Comparison of ENCODE assay signal across 23 mouse cellular contexts in genomic region chr12:78904499-78904898, GRCm38 (mm10). TPM values are rescaled to one million over a fixed set of nuclear protein-coding genes. Genes with fewer than 3 reads are reported as not detected.
DNase-seq lines count a peak whose midpoint lies in the region; ATAC-seq lines count a peak whose summit lies in the region.
"Had no signal": no experiment of that assay in that cellular context is flagged by ENCODE, and none has a peak within 500 bp of the region (broad histone marks: within the 10 kb centered on the region; RNA-seq: fewer than 3 reads in every experiment).

No protein-coding gene starts in this region.

- peak overlapping the region; percentile 46 for H3K4me2 ChIP-seq in liver, embryonic 11.5 days
- 0 out of 2 replicates have a peak overlapping the region, but pooled peaks have one; percentile 11 for H3K4me2 ChIP-seq in embryonic facial prominence, embryonic 15.5 days (replicated peaks)
- peak overlapping the region; percentile 81 for H3K4me2 ChIP-seq in liver, embryonic 13.5 days
- peak overlapping the region; percentile 9; the same call in 1 of the 2 replicates for H3K4me2 ChIP-seq in stomach, embryonic 16.5 days (ENCODE audit: low read depth, low read length)
- H3K4me2 ChIP-seq: forebrain, embryonic 15.5 days; heart, embryonic 15.5 days; hindbrain, embryonic 13.5 days; neural tube, embryonic 15.5 days had no signal

- no peak overlapping the region for H3K4me3 ChIP-seq in liver, embryonic 11.5 days (ENCODE audit: low read depth, low read length)
- no peak overlapping the region for H3K4me3 ChIP-seq in embryonic facial prominence, embryonic 15.5 days (replicated peaks)
- H3K4me3 ChIP-seq in liver, embryonic 13.5 days (replicated peaks): peak overlapping the region; percentile 76
- H3K4me3 ChIP-seq in stomach, embryonic 16.5 days (replicated peaks; ENCODE audit: low read length): no peak overlapping the region
- H3K4me3 ChIP-seq: forebrain, embryonic 15.5 days; heart, embryonic 15.5 days; hindbrain, embryonic 13.5 days; midbrain, embryonic 10.5 days; neural tube, embryonic 15.5 days had no signal

- no peak for ATAC-seq in liver, embryonic 11.5 days (replicated peaks; ENCODE audit: low FRiP score)
- ATAC-seq in embryonic facial prominence, embryonic 15.5 days (ENCODE audit: insufficient number of reproducible peaks, low FRiP score, low TSS enrichment, low read depth): no peak; the same call in 1 of the 2 replicates
- no peak for ATAC-seq in liver, embryonic 13.5 days (ENCODE audit: low read depth)
- no peak for ATAC-seq in stomach, embryonic 16.5 days (ENCODE audit: insufficient read depth, low FRiP score)
- ATAC-seq: forebrain, embryonic 15.5 days had no signal

- H3K36me3 ChIP-seq in liver, embryonic 11.5 days (ENCODE audit: control insufficient read depth, insufficient read depth, low read length): no peaks in the 10 kb centered on the region
- H3K36me3 ChIP-seq in embryonic facial prominence, embryonic 15.5 days: no peaks in the 10 kb centered on the region
- peaks cover 20% of the 10 kb centered on the region for H3K36me3 ChIP-seq in liver, embryonic 13.5 days
- no peaks in the 10 kb centered on the region for H3K36me3 ChIP-seq in stomach, embryonic 16.5 days (ENCODE audit: control insufficient read depth, insufficient read depth, low read length)
- H3K36me3 ChIP-seq: forebrain, embryonic 15.5 days; heart, embryonic 15.5 days; hindbrain, embryonic 13.5 days; midbrain, embryonic 10.5 days; neural tube, embryonic 15.5 days had no signal

- 86% methylated on average over 7 of the region's 7 CpGs for WGBS in liver, embryonic 11.5 days
- 51% methylated on average over 6 of the region's 7 CpGs for WGBS in embryonic facial prominence, embryonic 15.5 days
- WGBS in liver, embryonic 13.5 days (ENCODE audit: insufficient replicate concordance): 85% methylated on average over 6 of the region's 7 CpGs
- WGBS in stomach, embryonic 16.5 days: 71% methylated on average over 7 of the region's 7 CpGs

- no peak for DNase-seq in liver, embryonic 11.5 days (ENCODE audit: low spot score)
- DNase-seq in liver: no peak
- DNase-seq in liver, embryonic 13.5 days: no peak
- no peak for DNase-seq in adrenal gland, postnatal 25 days
- no peak for DNase-seq in kidney, adult 11 months
- DNase-seq: adrenal gland, adult 2 months; cerebellum, adult 11-12 months; cerebellum, postnatal 10 days; heart, postnatal 36 days; kidney, adult 2 months; kidney, postnatal 10 days; layer of hippocampus, postnatal 36 days; lung, adult 18-20 months; lung, postnatal 10 days; right cerebral cortex, adult 18-20 months had no signal

- peaks cover 8% of the 10 kb centered on the region for H3K4me1 ChIP-seq in liver, embryonic 11.5 days (replicated peaks; ENCODE audit: control insufficient read depth, insufficient read depth, low read length)
- H3K4me1 ChIP-seq in embryonic facial prominence, embryonic 15.5 days: peaks cover 6% of the 10 kb centered on the region; the same call in 1 of the 2 replicates
- peaks cover 53% of the 10 kb centered on the region for H3K4me1 ChIP-seq in liver, embryonic 13.5 days (replicated peaks)
- 0 out of 2 replicates have a peak, but pooled peaks cover 5% of the 10 kb centered on the region for H3K4me1 ChIP-seq in stomach, embryonic 16.5 days (ENCODE audit: control insufficient read depth, insufficient read depth, low read length)

- peaks cover 3% of the 10 kb centered on the region; the same call in 1 of the 2 replicates for H3K27me3 ChIP-seq in liver, embryonic 11.5 days (replicated peaks; ENCODE audit: control insufficient read depth, insufficient read depth, low read length)
- peaks cover 18% of the 10 kb centered on the region for H3K27me3 ChIP-seq in embryonic facial prominence, embryonic 15.5 days
- H3K27me3 ChIP-seq in liver, embryonic 13.5 days: peaks cover 11% of the 10 kb centered on the region; the same call in 1 of the 2 replicates
- H3K27me3 ChIP-seq in stomach, embryonic 16.5 days (ENCODE audit: control insufficient read depth, insufficient read depth, low read length): peaks cover 6% of the 10 kb centered on the region; the same call in 1 of the 2 replicates

- H3K9ac ChIP-seq in liver, embryonic 11.5 days (ENCODE audit: low read depth, low read length): no peak overlapping the region
- no peak overlapping the region for H3K9ac ChIP-seq in embryonic facial prominence, embryonic 15.5 days
- peak overlapping the region; percentile 73 for H3K9ac ChIP-seq in liver, embryonic 13.5 days
- H3K9ac ChIP-seq in stomach, embryonic 16.5 days (ENCODE audit: low read length): no peak overlapping the region
- H3K9ac ChIP-seq: forebrain, embryonic 15.5 days; heart, embryonic 15.5 days; hindbrain, embryonic 13.5 days; neural tube, embryonic 15.5 days had no signal

- no peak overlapping the region for H3K27ac ChIP-seq in liver, embryonic 11.5 days (ENCODE audit: low read depth, low read length)
- H3K27ac ChIP-seq in embryonic facial prominence, embryonic 15.5 days (replicated peaks): no peak overlapping the region
- H3K27ac ChIP-seq in liver, embryonic 13.5 days: peak overlapping the region; percentile 60
- H3K27ac ChIP-seq in stomach, embryonic 16.5 days (ENCODE audit: low read length): peak overlapping the region; percentile 39; the same call in 1 of the 2 replicates
- H3K27ac ChIP-seq: forebrain, embryonic 15.5 days; heart, embryonic 15.5 days; hindbrain, embryonic 13.5 days; midbrain, embryonic 10.5 days; neural tube, embryonic 15.5 days had no signal

- peaks cover 3% of the 10 kb centered on the region; the same call in 1 of the 2 replicates for H3K9me3 ChIP-seq in liver, embryonic 11.5 days (ENCODE audit: control insufficient read depth, low read length)
- H3K9me3 ChIP-seq in embryonic facial prominence, embryonic 15.5 days (replicated peaks): no peaks in the 10 kb centered on the region
- H3K9me3 ChIP-seq in liver, embryonic 13.5 days (replicated peaks): peaks cover 7% of the 10 kb centered on the region
- H3K9me3 ChIP-seq in stomach, embryonic 16.5 days (replicated peaks; ENCODE audit: control insufficient read depth, low read length): no peaks in the 10 kb centered on the region; the same call in 1 of the 2 replicates
- H3K9me3 ChIP-seq: forebrain, embryonic 15.5 days; heart, embryonic 15.5 days; hindbrain, embryonic 13.5 days; neural tube, embryonic 15.5 days had no signal

RNA-seq across cellular contexts. Expression of gene Plek2, which starts 2.3 kb away (rescaled TPM):
- polyA plus RNA-seq in liver, embryonic 11.5 days (2014; fragmentation: Nextera tagmentation; extraction: Ambion mirVana): 22.0 and 27.0 TPM in 2 replicates
- 9.1 and 11.2 TPM in 2 replicates for polyA plus RNA-seq in embryonic facial prominence, embryonic 15.5 days (2015; fragmentation: Nextera tagmentation; extraction: Ambion mirVana)
- polyA plus RNA-seq in liver, embryonic 13.5 days (2015; fragmentation: Nextera tagmentation; extraction: Ambion mirVana): 52.5 and 54.4 TPM in 2 replicates
- 33.0 and 37.6 TPM in 2 replicates for polyA plus RNA-seq in stomach, embryonic 16.5 days (2015; fragmentation: Nextera tagmentation; extraction: Ambion mirVana)
- not detected in 2 replicates for total RNA-seq in adrenal gland, postnatal 25 days (2021)
- total RNA-seq: gastrocnemius, adult 8-10 months had no signal
- polyA plus RNA-seq: adrenal gland, adult 2 months had no signal

RNA-seq across cellular contexts. Expression of gene Eif2s1, which starts 42.9 kb away (rescaled TPM):
- 327 and 380 TPM in 2 replicates for polyA plus RNA-seq in liver, embryonic 11.5 days (2014; fragmentation: Nextera tagmentation; extraction: Ambion mirVana)
- 180 TPM in 2 replicates for polyA plus RNA-seq in embryonic facial prominence, embryonic 15.5 days (2015; fragmentation: Nextera tagmentation; extraction: Ambion mirVana)
- 238 and 279 TPM in 2 replicates for polyA plus RNA-seq in liver, embryonic 13.5 days (2015; fragmentation: Nextera tagmentation; extraction: Ambion mirVana)
- 199 and 200 TPM in 2 replicates for polyA plus RNA-seq in stomach, embryonic 16.5 days (2015; fragmentation: Nextera tagmentation; extraction: Ambion mirVana)
- 88.3 and 95.0 TPM in 2 replicates for total RNA-seq in adrenal gland, postnatal 25 days (2021)

RNA-seq across cellular contexts. Expression of gene Atp6v1d, which starts 43.1 kb away (rescaled TPM):
- polyA plus RNA-seq in liver, embryonic 11.5 days (2014; fragmentation: Nextera tagmentation; extraction: Ambion mirVana): 62.5 and 63.1 TPM in 2 replicates
- 68.1 and 71.0 TPM in 2 replicates for polyA plus RNA-seq in embryonic facial prominence, embryonic 15.5 days (2015; fragmentation: Nextera tagmentation; extraction: Ambion mirVana)
- 28.0 and 38.8 TPM in 2 replicates for polyA plus RNA-seq in liver, embryonic 13.5 days (2015; fragmentation: Nextera tagmentation; extraction: Ambion mirVana)
- 70.4 and 72.0 TPM in 2 replicates for polyA plus RNA-seq in stomach, embryonic 16.5 days (2015; fragmentation: Nextera tagmentation; extraction: Ambion mirVana)
- total RNA-seq in adrenal gland, postnatal 25 days (2021): 71.8 and 76.4 TPM in 2 replicates

Comparison
In these comparisons a context has a peak if more than half of its experiments do, and no peak if none do; other contexts are left out.
1. H3K27ac ChIP-seq: peak in liver, embryonic 13.5 days (single experiment) and stomach, embryonic 16.5 days (single experiment); none in liver, embryonic 11.5 days (single experiment) and embryonic facial prominence, embryonic 15.5 days (single experiment).
2. H3K4me2 ChIP-seq: peak in every context shown above with its lines; median percentile 81 in liver, embryonic 13.5 days; 46 in liver, embryonic 11.5 days; 11 in embryonic facial prominence, embryonic 15.5 days; 9 in stomach, embryonic 16.5 days.